Mouse (Mus musculus): ENCODE data around the gene Ccdc88b. TPM values are rescaled to one million over a fixed set of nuclear protein-coding genes. Genes with fewer than 3 reads are reported as not detected.
A peak's percentile ranks its signal among the peaks of the same experiment; 100 is the strongest.

The Ccdc88b gene
- total and polyA plus RNA-seq, 2 experiments from 2014 or later: 0.57 to 0.67 TPM

GRCm38 (mm10) chr19:6857003-6857360, 1.0 kb downstream of the Ccdc88b start:
- TF ChIP-seq CTCF (IDR thresholded peaks at IDR 0.05; ENCODE audit: low read depth): no peak
- Histone ChIP-seq H3K9me3 (ENCODE audit: low read length) (no peaks in the 10 kb centered on the region), H3K27me3 (ENCODE audit: insufficient read depth, low read length) (no peaks in the 10 kb centered on the region), H3K9ac (no peak overlapping the region), H3K27ac (ENCODE audit: low read depth, low read length) (no peak overlapping the region; the same call in 1 of the 2 replicates), H3K4me2 (ENCODE audit: low read depth) (no peak overlapping the region), H3K4me3 (ENCODE audit: low read depth, low read length) (no peak overlapping the region), H3K36me3 (ENCODE audit: insufficient read depth) (no peaks in the 10 kb centered on the region), H3K4me1 (ENCODE audit: insufficient read depth) (no peaks in the 10 kb centered on the region)
- 52% methylated on average over 3 of the region's 3 CpGs for WGBS
- DNase-seq: no peak
- no peak for ATAC-seq

GRCm38 (mm10) chr19:6856281-6857002, 1.6 kb downstream of the Ccdc88b start:
- H3K27ac ChIP-seq (ENCODE audit: low read depth, low read length): no peak overlapping the region; the same call in 1 of the 2 replicates
- DNase-seq: peak; percentile 80
- H3K9me3 ChIP-seq (ENCODE audit: low read length): no peaks in the 10 kb centered on the region
- no peaks in the 10 kb centered on the region for H3K27me3 ChIP-seq (ENCODE audit: insufficient read depth, low read length)
- WGBS: 30% methylated on average over 12 of the region's 12 CpGs
- no peak overlapping the region for H3K4me3 ChIP-seq (ENCODE audit: low read depth, low read length)
- H3K4me1 ChIP-seq (ENCODE audit: insufficient read depth): no peaks in the 10 kb centered on the region
- no peak overlapping the region for H3K4me2 ChIP-seq (ENCODE audit: low read depth)
- H3K36me3 ChIP-seq (ENCODE audit: insufficient read depth): no peaks in the 10 kb centered on the region
- TF ChIP-seq CTCF (IDR thresholded peaks at IDR 0.05; ENCODE audit: low read depth): peak; percentile 76
- peak; percentile 88 for ATAC-seq
- no peak overlapping the region for H3K9ac ChIP-seq

DNA sequence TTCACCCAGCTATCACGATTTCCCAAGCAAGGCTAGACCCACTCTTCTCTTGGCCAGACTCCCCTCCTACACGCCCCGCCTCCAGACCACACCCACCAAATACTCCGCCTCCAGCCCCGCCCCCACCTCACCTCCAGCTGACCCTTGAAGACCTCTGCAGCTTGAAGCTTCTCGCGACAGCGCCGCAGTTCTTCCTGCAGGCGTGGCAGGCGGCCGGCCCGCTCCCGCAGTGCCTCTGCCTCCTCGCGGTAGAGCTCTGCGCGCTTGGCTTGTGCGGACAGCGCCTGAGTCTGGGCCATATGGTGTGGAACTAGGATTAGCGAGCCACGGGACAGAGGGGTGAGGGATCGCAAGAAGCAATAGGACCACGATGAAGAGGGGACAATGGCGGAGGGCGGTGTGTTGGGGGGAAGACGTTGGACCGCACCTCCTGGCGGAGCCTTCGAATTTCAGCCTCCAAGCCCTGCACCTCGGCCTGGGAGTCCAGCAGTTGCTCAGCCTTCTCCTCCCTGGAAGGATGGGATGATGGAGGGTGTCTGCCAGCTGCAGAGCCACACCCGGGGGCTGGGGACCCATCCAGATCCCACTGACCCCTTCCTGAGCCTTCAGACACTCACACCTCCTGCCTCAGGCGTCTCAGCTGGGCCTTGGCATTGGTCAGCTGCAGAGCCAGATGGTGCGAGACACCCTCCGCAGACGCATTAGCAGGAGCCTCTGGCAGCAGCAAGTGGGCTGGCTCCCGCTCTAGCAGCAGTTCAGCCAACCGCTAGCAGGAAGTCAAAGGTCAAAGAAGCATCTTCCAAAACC, 2.6 kb downstream of the Ccdc88b start:
- H3K27ac ChIP-seq (ENCODE audit: low read depth, low read length): no peak overlapping the region
- 12% methylated on average over 38 of the region's 38 CpGs for WGBS
- peak; percentile 41 for DNase-seq
- ATAC-seq: peak; percentile 45
- no peaks in the 10 kb centered on the region for H3K4me1 ChIP-seq (ENCODE audit: insufficient read depth)
- H3K36me3 ChIP-seq (ENCODE audit: insufficient read depth): no peaks in the 10 kb centered on the region
- H3K4me2 ChIP-seq (ENCODE audit: low read depth): peak overlapping the region; percentile 35
- H3K9me3 ChIP-seq (ENCODE audit: low read length): no peaks in the 10 kb centered on the region
- H3K9ac ChIP-seq: peak overlapping the region; percentile 33; the same call in 1 of the 2 replicates
- H3K4me3 ChIP-seq (ENCODE audit: low read depth, low read length): no peak overlapping the region
- H3K27me3 ChIP-seq (ENCODE audit: insufficient read depth, low read length): no peaks in the 10 kb centered on the region
- peak; percentile 37 for TF ChIP-seq CTCF (IDR thresholded peaks at IDR 0.05; ENCODE audit: low read depth)

- no peak for TF ChIP-seq CTCF (IDR thresholded peaks at IDR 0.05; ENCODE audit: low read depth)
- ATAC-seq: no peak
- WGBS: 93% methylated on average over 12 of the region's 12 CpGs
- no peaks in the 10 kb centered on the region for H3K36me3 ChIP-seq (ENCODE audit: insufficient read depth)
- no peak overlapping the region for H3K27ac ChIP-seq (ENCODE audit: low read depth, low read length)
- H3K4me1 ChIP-seq (ENCODE audit: insufficient read depth): no peaks in the 10 kb centered on the region
- H3K4me3 ChIP-seq (ENCODE audit: low read depth, low read length): no peak overlapping the region
- no peaks in the 10 kb centered on the region for H3K9me3 ChIP-seq (ENCODE audit: low read length)
- H3K27me3 ChIP-seq (ENCODE audit: insufficient read depth, low read length): 0 out of 2 replicates have a peak, but pooled peaks cover under 1% of the 10 kb centered on the region
- H3K4me2 ChIP-seq (ENCODE audit: low read depth): no peak overlapping the region
- no peak overlapping the region for H3K9ac ChIP-seq
- no peak for DNase-seq
Observed at GRCm38 (mm10) chr19:6854658-6855057, 3.4 kb downstream of the Ccdc88b start.

GRCm38 (mm10) chr19:6853903-6854302, 4.1 kb downstream of the Ccdc88b start:
- no peak overlapping the region for H3K4me3 ChIP-seq (ENCODE audit: low read depth, low read length)
- H3K27ac ChIP-seq (ENCODE audit: low read depth, low read length): no peak overlapping the region
- H3K27me3 ChIP-seq (ENCODE audit: insufficient read depth, low read length): peaks cover 8% of the 10 kb centered on the region; the same call in 1 of the 2 replicates
- H3K4me1 ChIP-seq (ENCODE audit: insufficient read depth): no peaks in the 10 kb centered on the region
- ATAC-seq (no peak), DNase-seq (no peak)
- WGBS: 79% methylated on average over 8 of the region's 8 CpGs
- TF ChIP-seq CTCF (IDR thresholded peaks at IDR 0.05; ENCODE audit: low read depth): no peak
- H3K4me2 ChIP-seq (ENCODE audit: low read depth): no peak overlapping the region
- no peaks in the 10 kb centered on the region for H3K36me3 ChIP-seq (ENCODE audit: insufficient read depth)
- H3K9me3 ChIP-seq (ENCODE audit: low read length): no peaks in the 10 kb centered on the region
- H3K9ac ChIP-seq: no peak overlapping the region

GRCm38 (mm10) chr19:6852393-6853305, 5.4 kb downstream of the Ccdc88b start:
- H3K4me3 ChIP-seq (ENCODE audit: low read depth, low read length): no peak overlapping the region
- H3K4me1 ChIP-seq (ENCODE audit: insufficient read depth): no peaks in the 10 kb centered on the region
- peaks cover 16% of the 10 kb centered on the region; the same call in 1 of the 2 replicates for H3K27me3 ChIP-seq (ENCODE audit: insufficient read depth, low read length)
- no peaks in the 10 kb centered on the region for H3K9me3 ChIP-seq (ENCODE audit: low read length)
- whole genome bisulfite sequencing: 74% methylated on average over 21 of the region's 21 CpGs
- H3K27ac ChIP-seq (ENCODE audit: low read depth, low read length): no peak overlapping the region
- H3K9ac ChIP-seq: no peak overlapping the region
- no peaks in the 10 kb centered on the region for H3K36me3 ChIP-seq (ENCODE audit: insufficient read depth)
- H3K4me2 ChIP-seq (ENCODE audit: low read depth): no peak overlapping the region
- ATAC-seq (no peak), DNase-seq (no peak)
- TF ChIP-seq CTCF (IDR thresholded peaks at IDR 0.05; ENCODE audit: low read depth): no peak
